Mouse (Mus musculus) lung, embryonic 14.5 days (tissue): Measurements from ENCODE around the gene Mus81. TPM values are rescaled to one million over a fixed set of nuclear protein-coding genes. Genes with fewer than 3 reads are reported as not detected.
"Not testable (repeated sequence)": the region's sequence is repeated elsewhere in the genome, so short reads cannot be mapped to it uniquely, and the experiment has no call there.

ENCODE experiments used
- ATAC-seq: fragments of 200-750 bp; cut with Nextera tagmentation; 2 replicates; pipeline ENCODE4 v1.8.0; 2017; ENCODE audit warnings: mild to moderate bottlenecking, moderate TSS enrichment, moderate library complexity; ENCODE audit not compliant: insufficient read depth
- DNase-seq: peaks from one replicate; pipeline ENCODE4 v3.0.0-alpha.2; 2015
- H3K27ac ChIP-seq: fragments of 300-500 bp; sonication (generic); 2 replicates; pipeline ENCODE4 v1.5.1; 2014; ENCODE audit warnings: low read depth, mild to moderate bottlenecking, moderate library complexity
- H3K27me3 ChIP-seq: fragments of 300-500 bp; sonication (generic); 2 replicates; pipeline ENCODE4 v1.6.1; 2014; ENCODE audit warnings: low read length, control low read depth; ENCODE audit not compliant: insufficient read depth
- H3K36me3 ChIP-seq: fragments of 300-500 bp; sonication (generic); 2 replicates; pipeline ENCODE4 v1.6.1; 2014; ENCODE audit warnings: control low read depth; ENCODE audit not compliant: insufficient read depth
- H3K4me1 ChIP-seq: fragments of 300-500 bp; sonication (generic); 2 replicates; pipeline ENCODE4 v1.6.1; 2014; ENCODE audit warnings: antibody characterized with exemption, control low read depth; ENCODE audit not compliant: insufficient read depth
- H3K4me2 ChIP-seq: fragments of 300-500 bp; sonication (generic); 2 replicates; pipeline ENCODE4 v1.6.1; 2014; ENCODE audit warnings: mild to moderate bottlenecking
- H3K4me3 ChIP-seq: fragments of 300-500 bp; sonication (generic); 2 replicates; pipeline ENCODE4 v1.5.1; 2014; ENCODE audit warnings: low read depth, low read length
- H3K9ac ChIP-seq: fragments of 300-500 bp; sonication (generic); 2 replicates; pipeline ENCODE4 v1.6.1; 2014
- H3K9me3 ChIP-seq: fragments of 300-500 bp; sonication (generic); 2 replicates; pipeline ENCODE4 v1.6.1; 2016; ENCODE audit warnings: low read depth, low read length, control low read depth
- CTCF ChIP-seq: IDR thresholded peaks from 2 replicates; pipeline ENCODE4 v1.5.1; 2016; ENCODE audit warnings: antibody characterized with exemption, low read depth
- WGBS: fragments of 180-500 bp; shearing (Covaris S2); extraction: QIAGEN DNeasy Blood & Tissue Kit; methylation state at CpG from one replicate; pipeline ENCODE4 v1.1.7; 2014; 5-methylcytosine and 5-hydroxymethylcytosine counted together
- polyA plus RNA-seq: library from polyadenylated mRNA; unstranded; fragments of >200 nt; fragmentation: Nextera tagmentation; extraction: Ambion mirVana; gene quantifications from 2 replicates; pipeline ENCODE4 v1.2.1, GENCODE M21; 2014

The Mus81 gene
- polyA plus RNA-seq, 1 experiment from 2014 or later, result 39.8 TPM

DNA sequence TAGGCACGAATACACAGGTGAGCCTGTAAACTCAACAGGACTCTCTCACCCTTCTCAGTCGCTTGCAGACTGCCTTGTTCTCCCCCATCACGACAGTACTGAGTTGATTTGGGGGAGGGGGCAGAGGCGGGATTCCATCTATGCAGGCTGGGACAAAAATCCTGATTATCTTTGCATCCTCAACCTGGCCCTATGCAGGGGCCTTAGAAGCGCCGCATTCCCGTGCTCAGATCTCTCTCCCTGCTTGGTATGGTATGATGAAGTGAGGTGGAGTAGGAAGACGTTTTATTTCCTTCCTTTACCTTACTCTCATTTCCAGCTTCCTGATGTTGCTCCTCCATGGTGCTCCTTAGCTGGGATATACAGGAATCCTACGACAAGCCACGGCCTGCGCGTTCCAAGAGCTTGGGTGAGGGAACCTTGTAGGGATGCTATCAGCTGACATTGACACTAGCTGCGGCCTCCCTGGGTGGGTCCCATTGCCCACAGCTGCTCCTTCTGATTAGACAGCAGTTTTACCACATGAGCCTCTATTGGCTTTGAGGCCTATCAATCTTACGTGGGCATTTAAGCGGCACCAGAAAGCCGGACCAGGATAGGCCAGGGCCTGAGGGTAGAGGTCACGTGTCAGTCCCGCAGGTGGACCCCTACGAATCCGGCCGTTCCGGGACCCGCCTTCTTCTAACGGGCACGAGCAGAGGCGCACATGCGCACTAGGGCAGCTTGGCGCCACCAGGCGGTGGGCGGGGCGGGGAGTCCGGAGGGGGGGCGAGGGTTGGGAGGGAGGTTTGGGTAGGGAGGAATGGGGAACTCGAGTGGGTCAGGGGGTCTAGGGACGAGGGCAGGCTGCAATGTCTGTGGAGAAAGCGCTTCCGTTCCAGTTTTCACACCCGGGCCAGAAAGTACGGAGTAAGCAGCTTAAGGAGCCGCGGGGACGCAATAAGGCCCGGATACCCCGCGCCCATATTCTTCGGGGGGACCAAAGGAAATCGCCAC is 22.1 kb upstream of the Mus81 start, which contains the start of gene Snx32:
Gene Snx32, minus strand, starts transcription at position 508 of the 996 bp plus-strand sequence.
- H3K36me3 ChIP-seq, result no peaks in the 10 kb centered on the region
- 0 out of 2 replicates have a peak, but pooled peaks cover 5% of the 10 kb centered on the region for H3K4me1 ChIP-seq
- peak; percentile 99 for ATAC-seq
- peak; percentile 47 for TF ChIP-seq CTCF
- H3K4me3 ChIP-seq, result peak within 1 kb of the TSS; percentile 51
- peak; percentile 96 for DNase-seq
- H3K4me2 ChIP-seq, result peak within 1 kb of the TSS; percentile 90
- H3K27me3 ChIP-seq, result no peaks in the 10 kb centered on the region
- H3K9me3 ChIP-seq, result no peaks in the 10 kb centered on the region
- H3K27ac ChIP-seq, result peak within 1 kb of the TSS; percentile 3; the same call in 1 of the 2 replicates
- peak within 1 kb of the TSS; percentile 54 for H3K9ac ChIP-seq
- 2% methylated on average over 47 of the region's 47 CpGs for WGBS

DNA sequence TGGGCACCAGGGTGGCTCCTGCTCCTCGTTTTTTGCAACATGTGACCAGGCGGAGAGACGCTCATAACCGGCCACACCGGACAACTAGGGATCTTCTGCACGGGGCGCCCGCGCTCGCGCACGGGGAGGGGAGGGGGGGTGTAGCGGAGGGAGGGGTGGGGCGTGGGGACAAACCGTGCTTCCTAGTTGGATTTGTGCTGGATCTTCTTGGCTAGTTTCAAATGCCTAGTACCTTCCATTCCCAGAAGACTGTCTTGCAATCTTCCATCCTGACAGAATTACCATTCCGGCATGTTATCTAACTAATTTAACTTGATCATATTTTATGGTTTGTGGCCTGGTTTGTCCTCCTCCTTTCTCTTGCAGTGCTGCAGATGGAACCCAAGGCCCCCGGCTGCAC is 15.5 kb upstream of the Mus81 start, which contains the start of gene 1700020D05Rik:
Gene 1700020D05Rik, minus strand, starts transcription at position 101 of the 400 bp plus-strand sequence.
- ATAC-seq (no peak), DNase-seq (no peak)
- Histone ChIP-seq H3K9ac (no peak within 1 kb of the TSS), H3K27me3 (no peaks in the 10 kb centered on the region), H3K36me3 (no peaks in the 10 kb centered on the region), H3K4me3 (no peak within 1 kb of the TSS), H3K4me1 (no peaks in the 10 kb centered on the region), H3K9me3 (no peaks in the 10 kb centered on the region), H3K4me2 (no peak within 1 kb of the TSS), H3K27ac (no peak within 1 kb of the TSS)
- no peak for TF ChIP-seq CTCF
- WGBS, result 52% methylated on average over 17 of the region's 17 CpGs

DNA sequence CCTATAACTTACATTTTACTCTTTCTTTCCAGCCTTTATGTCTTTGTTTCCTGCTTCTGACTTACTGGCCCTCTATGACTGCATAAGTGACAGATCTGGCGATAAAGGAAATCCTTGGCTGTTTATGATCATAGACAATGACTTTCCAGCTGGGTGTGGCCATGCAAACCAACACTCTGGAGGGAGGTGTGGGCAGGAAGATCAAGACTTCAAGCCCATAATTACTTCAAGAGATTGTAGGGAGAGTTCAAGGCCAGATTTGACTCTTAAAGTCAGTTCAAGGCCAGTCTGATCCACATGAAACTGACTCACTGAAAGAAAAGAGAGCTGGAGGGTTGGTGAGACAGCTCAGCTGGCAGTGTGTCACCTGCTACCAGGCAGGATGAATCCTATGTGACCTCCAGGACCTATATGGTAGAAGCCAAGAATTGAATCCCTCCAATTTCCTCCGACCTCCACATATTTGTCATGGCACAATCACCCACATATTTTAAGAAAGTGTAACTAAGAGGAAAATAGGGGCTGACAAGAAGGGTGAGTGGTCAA is 12.2 kb upstream of the Mus81 start:
- Histone ChIP-seq H3K36me3 (peaks cover 29% of the 10 kb centered on the region), H3K4me3 (no peak overlapping the region), H3K27ac (no peak overlapping the region), H3K4me1 (no peaks in the 10 kb centered on the region), H3K9ac (no peak overlapping the region), H3K4me2 (no peak overlapping the region), H3K9me3 (no peaks in the 10 kb centered on the region), H3K27me3 (no peaks in the 10 kb centered on the region)
- no peak for DNase-seq
- WGBS, result 71% methylated on average over 2 of the region's 2 CpGs
- ATAC-seq, result no peak
- TF ChIP-seq CTCF, result no peak

DNA sequence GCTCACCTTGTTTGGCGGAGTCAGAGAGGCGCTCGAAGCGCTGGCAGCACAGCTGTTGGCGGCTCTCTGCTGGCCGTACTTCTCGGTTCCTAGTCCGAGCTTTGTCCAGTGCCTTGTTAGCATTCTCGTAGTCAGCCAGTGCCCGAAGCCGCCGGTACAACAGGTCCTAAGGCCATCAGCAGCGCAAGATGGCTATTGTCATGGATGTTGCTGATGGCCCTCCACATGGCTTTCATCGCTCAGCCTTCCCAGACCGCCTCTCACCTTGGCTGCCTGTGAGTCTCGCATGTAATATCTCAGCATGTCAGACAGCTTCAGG is 7.8 kb upstream of the Mus81 start:
- Histone ChIP-seq H3K4me3 (no peak overlapping the region), H3K27me3 (no peaks in the 10 kb centered on the region), H3K4me1 (peaks cover 4% of the 10 kb centered on the region; the same call in 1 of the 2 replicates), H3K36me3 (peaks cover 66% of the 10 kb centered on the region), H3K9ac (no peak overlapping the region), H3K4me2 (no peak overlapping the region), H3K27ac (no peak overlapping the region), H3K9me3 (no peaks in the 10 kb centered on the region)
- ATAC-seq, result no peak
- no peak for DNase-seq
- TF ChIP-seq CTCF, result no peak
- 79% methylated on average over 16 of the region's 16 CpGs for WGBS

DNA sequence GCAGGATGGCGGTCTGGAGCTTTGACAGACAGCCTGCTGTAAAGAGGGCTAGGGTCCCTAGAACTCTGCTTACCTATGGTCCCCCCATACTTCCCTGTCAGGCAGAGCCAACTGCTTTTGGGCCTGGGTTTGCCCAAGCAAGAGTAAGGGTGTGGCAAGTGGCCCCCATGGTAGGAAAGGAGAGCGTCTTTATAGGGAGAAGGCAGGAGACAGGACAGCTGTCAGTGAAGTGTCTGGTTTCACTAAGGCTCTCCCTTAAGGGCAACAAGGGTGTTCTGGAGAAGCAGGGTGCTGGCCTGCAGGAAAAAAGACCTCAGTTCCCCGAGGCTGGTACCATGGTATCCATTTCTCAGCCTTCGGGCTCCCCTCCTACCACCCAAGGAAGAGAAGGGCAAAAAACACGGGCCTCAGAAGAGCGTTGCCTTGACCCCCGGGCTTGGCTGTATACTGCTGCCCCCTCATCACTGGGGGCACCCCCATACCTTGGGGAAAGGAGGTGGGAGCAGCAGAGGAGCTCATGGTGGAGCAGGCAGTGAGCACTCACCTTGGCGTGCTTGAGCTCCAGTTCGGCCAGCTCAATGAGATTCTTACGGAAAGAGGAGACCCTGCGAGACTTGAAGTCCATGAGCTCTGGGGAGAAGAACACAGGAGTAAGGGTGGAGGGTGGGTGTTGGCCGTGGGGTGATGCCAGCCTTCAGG is 7.3 kb upstream of the Mus81 start:
- no peak for TF ChIP-seq CTCF
- Histone ChIP-seq H3K4me2 (no peak overlapping the region), H3K9ac (no peak overlapping the region), H3K36me3 (peaks cover 66% of the 10 kb centered on the region), H3K9me3 (no peaks in the 10 kb centered on the region), H3K4me3 (no peak overlapping the region), H3K4me1 (peaks cover 4% of the 10 kb centered on the region; the same call in 1 of the 2 replicates), H3K27ac (no peak overlapping the region), H3K27me3 (no peaks in the 10 kb centered on the region)
- no peak for DNase-seq
- ATAC-seq, result no peak
- 74% methylated on average over 12 of the region's 12 CpGs for WGBS

DNA sequence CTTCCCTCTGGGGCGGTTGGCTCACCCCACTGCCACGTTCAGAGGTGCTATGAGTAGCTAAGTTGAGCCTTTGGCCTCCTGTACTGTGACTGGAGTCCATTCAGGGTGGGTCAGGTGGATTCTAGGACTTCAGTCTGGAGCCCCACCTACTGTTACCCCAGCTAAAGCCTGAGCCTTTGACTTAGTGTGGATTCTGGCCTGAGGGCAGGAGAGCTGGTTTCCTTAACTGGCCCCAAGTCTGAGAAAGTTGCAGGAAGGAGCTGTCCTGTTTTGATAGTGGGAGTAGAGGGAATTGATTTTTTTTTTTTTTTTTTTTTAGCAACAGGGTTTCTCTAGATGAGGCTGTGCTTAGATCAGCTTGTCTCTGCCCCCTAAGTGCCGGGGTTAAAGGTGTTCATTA is 6.1 kb upstream of the Mus81 start:
- no peaks in the 10 kb centered on the region for H3K9me3 ChIP-seq
- H3K36me3 ChIP-seq, result peaks cover 66% of the 10 kb centered on the region
- no peak overlapping the region for H3K9ac ChIP-seq
- peaks cover 4% of the 10 kb centered on the region; the same call in 1 of the 2 replicates for H3K4me1 ChIP-seq
- 78% methylated on average over 3 of the region's 3 CpGs for WGBS
- no peak for ATAC-seq
- H3K27ac ChIP-seq, result no peak overlapping the region
- H3K27me3 ChIP-seq, result no peaks in the 10 kb centered on the region
- H3K4me3 ChIP-seq, result no peak overlapping the region
- TF ChIP-seq CTCF, result no peak
- DNase-seq, result no peak
- no peak overlapping the region for H3K4me2 ChIP-seq

DNA sequence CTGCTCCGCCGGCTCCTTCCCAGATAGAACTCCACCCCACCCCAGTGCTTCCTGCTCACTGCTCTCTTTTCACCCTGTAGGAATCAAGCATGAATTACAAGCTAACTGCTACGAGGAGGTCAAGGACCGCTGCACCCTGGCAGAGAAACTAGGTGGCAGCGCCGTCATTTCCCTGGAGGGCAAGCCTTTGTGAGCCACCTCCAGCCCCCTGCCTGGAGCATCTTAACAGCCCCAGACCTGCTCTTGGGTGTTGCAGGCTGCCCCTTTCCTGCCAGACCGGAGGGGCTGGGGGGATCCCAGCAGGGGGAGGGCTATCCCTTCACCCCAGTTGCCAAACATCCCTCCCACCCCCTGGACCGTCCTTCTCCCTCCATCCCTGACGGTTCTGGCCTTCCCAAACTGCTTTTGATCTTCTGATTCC is 5.1 kb upstream of the Mus81 start:
- not testable (repeated sequence) for H3K4me2 ChIP-seq, H3K9ac ChIP-seq, H3K4me1 ChIP-seq, H3K4me3 ChIP-seq, H3K27ac ChIP-seq, ATAC-seq, H3K27me3 ChIP-seq, H3K9me3 ChIP-seq, DNase-seq
- 71% methylated on average over 9 of the region's 9 CpGs for WGBS
- H3K36me3 ChIP-seq, result peaks cover 62% of the 10 kb centered on the region
